Mouse (Mus musculus): Measurements from ENCODE around the gene Cycs.
"Not testable (repeated sequence)": the region's sequence is repeated elsewhere in the genome, so short reads cannot be mapped to it uniquely, and the experiment has no call there.

Gene Cycs

GRCm38 (mm10) chr6:50566141-50566996 is at the start of gene Cycs:
Gene Cycs (minus strand): TSS chr6:50566538.
- peak; percentile 100 for DNase-seq (ENCODE audit: low read depth, low spot score)

DNA sequence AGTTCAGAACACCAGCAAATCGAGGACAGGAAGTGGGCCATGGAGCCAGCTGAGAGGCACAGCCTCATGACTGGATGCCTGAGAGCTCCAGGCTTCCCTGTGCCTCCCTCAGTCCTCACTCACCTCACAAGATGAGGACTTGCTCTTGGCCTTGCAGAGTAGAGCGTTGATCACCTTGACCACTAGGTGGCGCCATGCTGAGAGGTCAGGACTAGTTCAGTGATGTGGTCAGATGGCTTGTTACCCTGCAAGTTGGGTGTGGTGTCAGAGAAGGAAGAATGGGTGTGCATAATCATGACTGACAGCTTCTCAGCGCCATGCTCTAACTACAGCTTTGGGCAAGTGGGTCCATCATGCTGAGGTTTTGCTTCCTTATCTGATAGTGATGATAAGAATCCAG is 35.3 kb upstream of the Cycs start:
- DNase-seq (ENCODE audit: low read depth, low spot score) = peak; percentile 67

- DNase-seq (ENCODE audit: low read depth, low spot score) = no peak
Measured at GRCm38 (mm10) chr6:50598560-50598959, 32.2 kb upstream of the Cycs start.

GRCm38 (mm10) chr6:50596301-50597211 is 30.2 kb upstream of the Cycs start, which contains the start of gene 4921507P07Rik:
Gene 4921507P07Rik (minus strand): TSS chr6:50596632.
- DNase-seq (ENCODE audit: low read depth, low spot score) = peak; percentile 95

DNA sequence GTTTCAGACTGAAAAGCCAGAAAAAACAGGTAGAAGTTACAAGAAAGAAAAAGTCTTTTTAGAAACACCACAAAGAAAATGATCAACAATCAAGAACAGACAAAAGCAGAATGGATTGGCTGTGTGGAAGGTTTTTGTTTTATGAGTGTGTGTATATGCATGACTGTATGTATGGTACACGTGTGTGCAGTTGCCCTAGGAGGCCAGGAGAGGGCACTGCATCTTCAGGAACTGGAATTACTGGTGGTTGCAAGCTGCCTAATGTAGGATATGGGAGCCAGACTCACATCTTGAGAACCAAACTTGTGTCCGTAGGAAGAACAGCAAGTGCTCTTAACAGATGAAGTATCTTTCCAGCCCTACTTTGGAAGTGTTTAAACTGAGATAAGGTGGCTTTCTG is 28.0 kb upstream of the Cycs start:
- no peak for DNase-seq (ENCODE audit: low read depth, low spot score)

DNA sequence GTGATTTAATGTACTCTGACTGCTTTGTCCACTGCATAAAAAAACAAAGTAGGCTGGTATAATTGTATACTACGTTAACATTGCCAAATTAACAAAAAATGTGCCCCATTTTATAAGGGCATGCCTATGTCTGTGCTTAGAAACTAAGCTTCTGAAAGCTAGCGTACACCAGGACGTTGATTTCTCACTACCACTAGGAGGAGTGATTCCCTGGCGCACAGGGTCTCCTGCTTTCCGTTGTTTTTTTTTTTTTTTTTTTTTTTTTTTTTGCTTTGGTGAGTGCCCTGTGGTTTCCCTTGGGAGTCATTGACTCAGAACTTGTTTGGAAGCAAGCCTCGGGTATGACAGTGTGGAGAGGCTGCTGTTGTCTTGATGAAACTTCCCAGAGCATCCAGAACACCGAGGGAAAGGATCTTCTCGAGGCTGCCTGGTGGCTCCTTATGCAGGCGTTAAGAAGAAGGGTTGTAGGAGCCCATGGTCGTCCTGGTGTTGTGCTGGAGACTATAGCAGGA is 27.1 kb upstream of the Cycs start:
- no peak for DNase-seq (ENCODE audit: low read depth, low spot score)

DNA sequence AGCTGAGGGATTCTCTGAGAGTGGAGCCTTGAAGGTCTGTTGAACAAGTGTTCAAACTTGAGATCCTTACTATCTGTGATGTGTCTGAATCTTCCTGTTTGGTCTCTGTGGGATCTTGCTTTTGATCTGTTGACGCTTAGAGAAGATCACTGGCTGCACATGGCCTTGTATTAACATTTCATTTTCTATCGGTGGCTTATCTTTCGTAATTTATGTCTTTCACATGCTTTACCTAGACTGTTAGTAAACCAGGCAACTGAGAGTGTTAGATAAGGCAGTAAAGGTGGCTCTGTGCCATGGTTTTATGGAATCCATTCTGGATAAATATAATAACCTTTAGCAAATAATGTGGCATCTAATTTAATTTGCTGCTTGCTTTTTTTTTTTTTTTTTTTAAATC is 23.9 kb upstream of the Cycs start:
- DNase-seq (ENCODE audit: low read depth, low spot score) = no peak

DNA sequence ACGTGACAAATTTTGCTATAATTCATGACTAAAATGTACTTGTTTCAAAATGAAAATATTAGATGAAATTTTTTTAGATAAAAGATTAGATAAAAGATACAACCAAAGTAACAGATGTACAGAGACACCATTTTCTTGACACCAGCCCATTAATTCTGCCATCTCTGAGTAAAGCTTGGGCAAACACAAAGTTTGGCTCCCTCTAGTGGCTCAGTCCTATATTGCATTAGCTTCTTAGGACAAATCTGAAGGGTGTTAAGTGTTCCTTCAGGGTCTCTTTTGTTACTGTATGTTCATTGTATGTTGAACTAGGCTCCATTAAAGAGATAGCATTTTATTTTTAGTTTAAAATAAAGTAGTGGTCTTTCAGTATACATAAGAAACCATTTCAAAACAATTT is 21.9 kb upstream of the Cycs start:
- peak; percentile 83 for DNase-seq (ENCODE audit: low read depth, low spot score)

GRCm38 (mm10) chr6:50587412-50587811 is 21.1 kb upstream of the Cycs start:
- DNase-seq (ENCODE audit: low read depth, low spot score) = no peak

GRCm38 (mm10) chr6:50586316-50586715 is 20.0 kb upstream of the Cycs start:
- DNase-seq (ENCODE audit: low read depth, low spot score) = peak; percentile 32

GRCm38 (mm10) chr6:50585733-50586132 is 19.4 kb upstream of the Cycs start:
- DNase-seq (ENCODE audit: low read depth, low spot score) = no peak

DNA sequence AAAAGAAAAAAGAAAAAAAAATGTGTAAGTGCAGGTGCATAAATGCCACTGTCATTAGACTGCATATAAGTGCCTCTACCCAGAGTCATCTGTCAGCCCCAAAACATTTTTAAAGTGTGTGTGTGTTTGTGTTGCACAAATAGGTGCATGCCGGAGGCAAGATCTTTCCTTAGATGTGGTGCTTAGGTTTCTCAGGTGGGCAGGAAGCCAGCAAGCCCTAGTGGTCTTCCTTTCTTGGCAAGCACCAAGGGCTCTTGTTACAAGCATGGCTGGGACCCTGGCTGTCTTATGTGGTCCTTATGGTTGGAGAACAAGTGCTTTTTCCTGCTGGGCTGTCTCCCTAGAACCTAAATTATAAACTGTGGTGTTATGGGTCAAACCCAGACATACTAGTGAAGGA is 5.3 kb upstream of the Cycs start:
- DNase-seq (ENCODE audit: low read depth, low spot score) = no peak

GRCm38 (mm10) chr6:50566997-50567255 is 588 bp upstream of the Cycs start:
- DNase-seq (ENCODE audit: low read depth, low spot score) = no peak

DNA sequence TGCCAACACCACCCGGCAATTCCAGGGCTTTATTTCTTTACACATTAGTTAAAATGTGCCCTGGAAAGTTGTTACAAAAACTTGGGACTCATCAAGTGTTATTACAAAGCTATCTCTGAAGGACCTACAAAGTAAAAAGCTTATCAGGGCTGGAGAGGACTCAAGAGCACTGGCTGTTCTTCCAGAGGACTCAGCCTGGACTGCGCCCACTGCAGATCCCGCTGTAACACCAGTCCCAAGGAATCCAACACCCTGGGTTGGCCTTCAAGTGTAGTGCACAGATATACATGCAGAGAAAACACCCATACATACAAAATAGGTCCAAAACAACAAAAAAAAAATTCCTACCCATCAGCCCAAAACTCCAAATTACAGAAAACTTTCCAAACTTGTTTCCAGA is 2.7 kb downstream of the Cycs start:
- DNase-seq (ENCODE audit: low read depth, low spot score) = no peak

DNA sequence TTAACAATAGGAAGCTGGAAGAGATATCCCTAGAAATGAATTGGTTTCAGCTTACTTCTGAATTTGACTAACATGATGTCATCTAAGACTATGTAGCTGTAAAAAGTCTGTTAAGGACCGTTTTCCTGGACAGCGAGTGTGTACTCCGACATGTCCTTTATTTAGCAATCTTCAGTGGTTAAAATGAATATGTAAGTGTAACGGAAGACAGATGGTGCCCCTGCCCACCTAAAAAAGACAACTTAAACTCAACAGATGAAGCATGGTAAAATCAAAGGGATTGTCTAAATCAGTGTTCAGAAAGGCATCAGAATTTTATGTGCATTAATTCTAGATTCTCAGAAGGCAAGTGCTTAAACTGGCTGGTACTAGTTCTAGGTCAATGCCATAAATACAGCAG is 3.9 kb downstream of the Cycs start:
- DNase-seq (ENCODE audit: low read depth, low spot score) = no peak

- no peak for DNase-seq (ENCODE audit: low read depth, low spot score)
Measured at GRCm38 (mm10) chr6:50560776-50561175, 5.6 kb downstream of the Cycs start.

DNA sequence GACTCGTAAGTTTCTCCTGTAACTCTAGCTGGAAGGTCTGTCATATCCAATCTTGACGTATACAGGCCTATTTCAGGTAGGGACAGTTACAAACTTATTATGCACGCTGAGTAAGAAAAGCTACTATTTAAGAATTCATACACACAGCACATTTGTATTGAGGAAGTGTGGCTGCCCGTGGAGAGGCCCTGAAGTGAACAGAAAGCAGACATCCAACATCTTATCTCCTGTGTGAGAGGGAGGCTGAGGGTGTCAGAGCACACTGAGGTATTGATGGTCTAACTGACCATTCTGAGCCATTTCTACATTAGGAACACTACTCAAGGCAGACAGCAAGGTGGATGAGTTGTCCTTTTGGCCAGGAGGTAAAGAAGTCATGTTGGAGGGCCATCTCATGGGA is 7.5 kb downstream of the Cycs start:
- DNase-seq (ENCODE audit: low read depth, low spot score) = no peak

DNA sequence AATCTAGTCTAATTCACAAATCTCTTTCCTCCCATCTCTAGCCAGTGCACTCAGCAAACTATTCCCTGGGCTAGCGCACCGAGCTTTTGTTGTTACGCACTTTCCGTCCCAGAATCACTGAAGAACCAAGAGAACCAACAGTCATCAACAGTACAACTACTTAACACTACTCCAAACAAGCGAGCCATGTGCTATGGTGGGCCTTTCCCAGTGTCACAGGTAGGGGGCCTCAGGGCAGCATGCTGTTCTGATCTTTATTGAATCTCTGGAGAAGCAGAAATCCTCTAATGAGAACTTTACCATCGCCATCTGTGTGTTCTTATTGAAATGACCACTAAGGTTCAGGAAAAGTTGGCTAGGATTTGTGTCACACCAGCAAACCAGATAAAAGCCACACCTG is 8.8 kb downstream of the Cycs start:
- no peak for DNase-seq (ENCODE audit: low read depth, low spot score)

DNA sequence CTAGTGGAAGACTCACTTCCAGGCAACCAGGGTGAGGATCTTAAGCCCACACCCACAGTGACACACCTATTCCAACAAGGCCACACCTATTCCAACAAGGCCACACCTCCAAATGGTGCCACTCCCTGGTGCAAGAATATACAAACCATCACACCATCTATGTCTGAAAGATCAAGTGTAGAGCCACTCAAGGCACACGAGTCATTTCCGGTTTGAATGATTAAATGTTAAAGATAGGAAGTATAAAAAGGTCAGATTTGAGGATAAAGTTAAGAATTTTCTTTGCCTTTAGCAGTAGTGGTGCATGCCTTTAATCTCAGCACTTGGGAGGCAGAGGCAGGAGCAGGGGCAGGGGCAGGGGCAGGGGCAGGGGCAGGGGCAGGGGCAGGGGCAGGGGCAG is 12.1 kb downstream of the Cycs start:
- not testable (repeated sequence) for DNase-seq (ENCODE audit: low read depth, low spot score)

GRCm38 (mm10) chr6:50552881-50553518 is 13.3 kb downstream of the Cycs start:
- DNase-seq (ENCODE audit: low read depth, low spot score) = no peak

DNA sequence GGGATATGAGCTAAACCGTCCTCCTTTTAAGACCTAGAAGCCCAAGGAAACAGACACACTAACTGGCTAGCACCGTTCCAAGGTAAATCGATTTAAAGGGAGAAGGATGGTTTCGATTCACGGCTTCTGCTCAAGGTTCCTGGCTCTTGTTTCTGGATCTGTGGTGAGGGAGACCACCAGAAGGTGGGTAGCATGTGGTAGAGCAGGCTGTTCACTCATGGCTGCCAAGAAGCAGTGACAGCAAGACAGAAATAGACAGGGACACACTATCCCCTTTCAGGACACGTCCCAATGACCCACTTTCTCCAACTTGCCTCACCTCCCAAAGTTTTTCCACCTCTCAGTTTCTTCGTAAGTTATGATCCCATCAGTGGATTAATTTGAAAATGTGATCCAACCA is 16.5 kb downstream of the Cycs start:
- no peak for DNase-seq (ENCODE audit: low read depth, low spot score)

DNA sequence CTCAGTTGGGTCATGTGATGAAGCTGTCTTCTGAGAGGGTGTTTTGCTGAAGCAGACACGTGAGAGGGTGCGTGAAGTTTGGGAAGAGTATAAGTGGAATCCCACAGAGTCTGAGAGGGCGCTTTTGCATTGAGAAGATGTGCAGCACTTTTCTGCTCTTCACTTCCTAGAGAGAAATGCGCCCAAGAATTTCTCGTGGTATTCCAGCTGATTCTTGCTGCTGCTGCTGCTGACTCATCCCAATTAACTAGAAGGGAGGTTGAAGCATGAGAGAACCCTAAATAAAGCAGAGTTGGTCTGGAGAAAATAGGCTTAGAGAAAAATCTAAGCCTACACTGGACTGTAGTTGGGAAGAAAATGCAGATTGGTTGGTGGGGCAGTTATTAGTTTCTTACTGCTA is 17.3 kb downstream of the Cycs start:
- no peak for DNase-seq (ENCODE audit: low read depth, low spot score)
